Mouse (Mus musculus) gastrocnemius, adult 2 months (tissue): ENCODE measurements at regions not wholly inside any gene's neighbourhood (a gene's known extent, or its start where the extent isn't known, plus 50 kb on each side); places are given as distances from the start of the nearest gene placed in this dataset.
"Not testable (repeated sequence)": the region's sequence is repeated elsewhere in the genome, so short reads cannot be mapped to it uniquely, and the experiment has no call there.

Source experiments
- DNase-seq: peaks from one replicate; pipeline ENCODE4 v3.0.0; 2022
- H3K27ac ChIP-seq: fragments of 200-600 bp; 2 replicates; pipeline ENCODE4 v1.8.1; 2022; ENCODE audit warnings: mild to moderate bottlenecking
- H3K4me3 ChIP-seq: fragments of 200-600 bp; 2 replicates; pipeline ENCODE4 v1.8.1; 2022; ENCODE audit warnings: mild to moderate bottlenecking, moderate library complexity
- CTCF ChIP-seq: fragments of 200-600 bp; IDR thresholded peaks from 2 replicates; pipeline ENCODE4 v1.8.1; 2022; ENCODE audit warnings: antibody characterized with exemption, mild to moderate bottlenecking, moderate library complexity
- intact Hi-C: fragments of 180-260 bp; cut with DNase I; formaldehyde crosslinking; loops from one replicate; pipeline ENCODE4 v1.15.1; 2025

- TF ChIP-seq CTCF: no peak
- Histone ChIP-seq H3K4me3 (peak overlapping the region; percentile 57), H3K27ac (peak overlapping the region; percentile 81)
- DNase-seq: peak; percentile 72
- intact Hi-C loops: no loop called here
These were observed 53.2 kb upstream of the Col1a1 start for GRCm38 (mm10) chr11:94882687-94883383.

GRCm38 (mm10) chr11:94881982-94882686 is 53.9 kb upstream of the Col1a1 start:
- Histone ChIP-seq H3K4me3 (peak overlapping the region; percentile 57), H3K27ac (peak overlapping the region; percentile 81)
- no peak for TF ChIP-seq CTCF
- peak; percentile 60 for DNase-seq
- intact Hi-C loops: no loop called here

- peak; percentile 59 for DNase-seq
- Histone ChIP-seq H3K4me3 (peak overlapping the region; percentile 57), H3K27ac (peak overlapping the region; percentile 81)
- intact Hi-C loops: no loop called here
- TF ChIP-seq CTCF: no peak
These were observed 54.9 kb upstream of the Col1a1 start for GRCm38 (mm10) chr11:94880896-94881840.

GRCm38 (mm10) chr11:94876707-94877106 is 59.3 kb upstream of the Col1a1 start:
- no peak for DNase-seq
- no peak for TF ChIP-seq CTCF
- Histone ChIP-seq H3K4me3 (no peak overlapping the region), H3K27ac (no peak overlapping the region)
- intact Hi-C loops: no loop called here

GRCm38 (mm10) chr11:94875026-94875425 is 61.0 kb upstream of the Col1a1 start:
- Histone ChIP-seq H3K4me3 (no peak overlapping the region), H3K27ac (peak overlapping the region; percentile 88)
- intact Hi-C loops: no loop called here
- TF ChIP-seq CTCF: no peak
- peak; percentile 39 for DNase-seq

GRCm38 (mm10) chr11:94874155-94874561 is 61.9 kb upstream of the Col1a1 start:
- DNase-seq: peak; percentile 77
- intact Hi-C loops: no loop called here
- Histone ChIP-seq H3K27ac (peak overlapping the region; percentile 88), H3K4me3 (peak overlapping the region; percentile 54)
- TF ChIP-seq CTCF: no peak

- peak; percentile 62 for DNase-seq
- Histone ChIP-seq H3K4me3 (peak overlapping the region; percentile 54), H3K27ac (peak overlapping the region; percentile 88)
- TF ChIP-seq CTCF: no peak
- intact Hi-C loops: no loop called here
These were observed 62.3 kb upstream of the Col1a1 start for GRCm38 (mm10) chr11:94873693-94874092.

GRCm38 (mm10) chr11:94872921-94873320 is 63.1 kb upstream of the Col1a1 start:
- DNase-seq: peak; percentile 87
- Histone ChIP-seq H3K4me3 (peak overlapping the region; percentile 54), H3K27ac (peak overlapping the region; percentile 88)
- TF ChIP-seq CTCF: no peak
- intact Hi-C loops: no loop called here

- peak; percentile 76 for DNase-seq
- TF ChIP-seq CTCF: peak; percentile 84
- intact Hi-C loops: no loop called here
- peak overlapping the region; percentile 65 for H3K27ac ChIP-seq
- peak overlapping the region; percentile 2; the same call in 1 of the 2 replicates for H3K4me3 ChIP-seq
These were observed 65.7 kb upstream of the Col1a1 start for GRCm38 (mm10) chr11:94870341-94870740.

GRCm38 (mm10) chr11:94869866-94870265 is 66.2 kb upstream of the Col1a1 start:
- H3K4me3 ChIP-seq: peak overlapping the region; percentile 2; the same call in 1 of the 2 replicates
- H3K27ac ChIP-seq: peak overlapping the region; percentile 65; the same call in 1 of the 2 replicates
- not testable (repeated sequence) for DNase-seq
- TF ChIP-seq CTCF: peak; percentile 39
- intact Hi-C loops: loop anchor here (10.0 kb wide), 1 partner anchor 175 kb away; the partner anchor contains the start of gene Pdk2

GRCm38 (mm10) chr11:94866176-94866967 is 69.7 kb upstream of the Col1a1 start:
- DNase-seq: peak; percentile 86
- intact Hi-C loops: loop anchor here (1.0 to 10.0 kb wide), 2 partner anchors 71 to 178 kb away; partner anchors contain the start of gene Pdk2
- TF ChIP-seq CTCF: peak; percentile 82
- H3K4me3 ChIP-seq: no peak overlapping the region
- no peak overlapping the region for H3K27ac ChIP-seq

- intact Hi-C loops: no loop called here
- TF ChIP-seq CTCF: no peak
- H3K27ac ChIP-seq: no peak overlapping the region
- DNase-seq: no peak
- H3K4me3 ChIP-seq: no peak overlapping the region
These were observed 67.6 kb upstream of the Tmem92 start for GRCm38 (mm10) chr11:94850129-94850528.
